Mouse (Mus musculus) intestine, postnatal 0 days (tissue): ENCODE results near the gene Crat. TPM values are rescaled to one million over a fixed set of nuclear protein-coding genes. Genes with fewer than 3 reads are reported as not detected.

Source experiments
- ATAC-seq: fragments of 200-750 bp; cut with Nextera tagmentation; 2 replicates; pipeline ENCODE4 v1.8.0; 2017; ENCODE audit warnings: mild to moderate bottlenecking, moderate TSS enrichment, moderate library complexity
- H3K27ac ChIP-seq: fragments of 300-500 bp; sonication (generic); 2 replicates; pipeline ENCODE4 v1.5.1; 2014; ENCODE audit warnings: mild to moderate bottlenecking, low read depth, low read length, moderate library complexity
- H3K27me3 ChIP-seq: fragments of 300-500 bp; sonication (generic); replicated peaks from 2 replicates; pipeline ENCODE4 v1.6.1; 2014; ENCODE audit warnings: low read length, mixed read lengths; ENCODE audit not compliant: control insufficient read depth, insufficient read depth
- H3K36me3 ChIP-seq: fragments of 300-500 bp; sonication (generic); 2 replicates; pipeline ENCODE4 v1.6.1; 2014; ENCODE audit warnings: mild to moderate bottlenecking, moderate library complexity; ENCODE audit not compliant: control insufficient read depth, insufficient read depth
- H3K4me1 ChIP-seq: fragments of 300-500 bp; sonication (generic); replicated peaks from 2 replicates; pipeline ENCODE4 v1.6.1; 2014; ENCODE audit warnings: antibody characterized with exemption, low read length, mixed read lengths; ENCODE audit not compliant: control insufficient read depth, insufficient read depth
- H3K4me2 ChIP-seq: fragments of 300-500 bp; sonication (generic); replicated peaks from 2 replicates; pipeline ENCODE4 v1.6.1; 2014; ENCODE audit warnings: low read depth, mild to moderate bottlenecking, moderate library complexity
- H3K4me3 ChIP-seq: fragments of 300-500 bp; sonication (generic); 2 replicates; pipeline ENCODE4 v1.5.1; 2014; ENCODE audit warnings: low read depth, low read length
- H3K9ac ChIP-seq: fragments of 300-500 bp; sonication (generic); 2 replicates; pipeline ENCODE4 v1.6.1; 2014; ENCODE audit warnings: mild to moderate bottlenecking, low read depth, low read length
- H3K9me3 ChIP-seq: fragments of 300-500 bp; sonication (generic); 2 replicates; pipeline ENCODE4 v1.6.1; 2016; ENCODE audit warnings: mixed run types; ENCODE audit not compliant: control insufficient read depth
- CTCF ChIP-seq: sonication (generic); IDR thresholded peaks from 2 replicates; pipeline ENCODE4 v1.5.1; 2016; ENCODE audit warnings: low read depth, mild to moderate bottlenecking, control low read depth, antibody characterized with exemption, moderate library complexity
- WGBS: fragments of 180-500 bp; shearing (Covaris S2); extraction: QIAGEN DNeasy Blood & Tissue Kit; methylation state at CpG from one replicate; pipeline ENCODE4 v1.1.7; 2014; 5-methylcytosine and 5-hydroxymethylcytosine counted together
- polyA plus RNA-seq: library from polyadenylated mRNA; unstranded; fragments of >200 nt; fragmentation: Nextera tagmentation; extraction: Ambion mirVana; gene quantifications from 2 replicates; pipeline ENCODE4 v1.2.1, GENCODE M21; 2015

Gene Crat
- polyA plus RNA-seq, 1 experiment from 2014 or later: 46.1 TPM

DNA sequence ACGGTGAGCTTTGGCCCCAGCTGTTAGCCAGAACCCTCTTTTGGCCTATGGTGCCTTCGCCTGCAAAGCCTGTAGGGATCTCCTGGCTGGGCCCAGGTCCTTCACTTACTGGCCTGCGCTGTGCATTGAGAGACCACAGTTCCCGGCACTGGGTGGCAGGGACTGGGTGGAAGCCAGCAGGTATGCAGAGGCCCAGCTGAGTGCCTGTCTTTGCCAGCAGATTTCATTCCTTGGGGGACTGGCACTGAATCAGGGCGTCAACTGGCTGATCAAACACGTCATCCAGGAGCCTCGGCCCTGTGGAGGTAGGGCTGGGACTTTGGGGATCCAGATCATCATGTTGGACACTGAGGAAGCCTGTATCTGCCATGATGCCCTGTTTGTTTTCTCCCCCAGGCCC, 19.9 kb downstream of the Crat start:
- H3K4me1 ChIP-seq: 0 out of 2 replicates have a peak, but pooled peaks cover 8% of the 10 kb centered on the region
- 90% methylated on average over 7 of the region's 7 CpGs for WGBS
- H3K36me3 ChIP-seq: peaks cover 51% of the 10 kb centered on the region
- 0 out of 2 replicates have a peak overlapping the region, but pooled peaks have one; percentile 29 for H3K27ac ChIP-seq
- no peaks in the 10 kb centered on the region for H3K9me3 ChIP-seq
- TF ChIP-seq CTCF: no peak
- 0 out of 2 replicates have a peak overlapping the region, but pooled peaks have one; percentile 2 for H3K4me2 ChIP-seq
- no peaks in the 10 kb centered on the region for H3K27me3 ChIP-seq
- ATAC-seq: no peak
- no peak overlapping the region for H3K4me3 ChIP-seq
- H3K9ac ChIP-seq: 0 out of 2 replicates have a peak overlapping the region, but pooled peaks have one; percentile 1

DNA sequence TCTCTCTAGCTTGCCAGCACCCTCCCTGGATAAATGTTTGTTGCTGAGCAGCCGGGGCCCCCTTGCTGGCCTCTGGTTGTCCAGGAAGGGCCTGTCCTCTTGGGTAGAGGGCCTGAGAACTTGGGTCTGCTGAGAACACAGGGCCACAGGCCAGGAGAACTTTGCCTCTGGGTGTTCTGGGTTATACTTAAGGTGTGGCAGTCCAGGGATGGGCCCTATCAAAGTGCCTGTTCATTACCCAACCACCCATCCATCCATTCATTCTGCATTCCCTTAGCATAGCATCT, 22.3 kb downstream of the Crat start:
- peaks cover 29% of the 10 kb centered on the region for H3K36me3 ChIP-seq
- no peak for TF ChIP-seq CTCF
- H3K9ac ChIP-seq: peak overlapping the region; percentile 65
- H3K4me1 ChIP-seq: 0 out of 2 replicates have a peak, but pooled peaks cover 8% of the 10 kb centered on the region
- H3K9me3 ChIP-seq: no peaks in the 10 kb centered on the region
- peak; percentile 12 for ATAC-seq
- peak overlapping the region; percentile 67 for H3K4me3 ChIP-seq
- peak overlapping the region; percentile 79 for H3K4me2 ChIP-seq
- WGBS: 16% methylated on average over 1 of the region's 1 CpGs
- no peaks in the 10 kb centered on the region for H3K27me3 ChIP-seq
- peak overlapping the region; percentile 90 for H3K27ac ChIP-seq

DNA sequence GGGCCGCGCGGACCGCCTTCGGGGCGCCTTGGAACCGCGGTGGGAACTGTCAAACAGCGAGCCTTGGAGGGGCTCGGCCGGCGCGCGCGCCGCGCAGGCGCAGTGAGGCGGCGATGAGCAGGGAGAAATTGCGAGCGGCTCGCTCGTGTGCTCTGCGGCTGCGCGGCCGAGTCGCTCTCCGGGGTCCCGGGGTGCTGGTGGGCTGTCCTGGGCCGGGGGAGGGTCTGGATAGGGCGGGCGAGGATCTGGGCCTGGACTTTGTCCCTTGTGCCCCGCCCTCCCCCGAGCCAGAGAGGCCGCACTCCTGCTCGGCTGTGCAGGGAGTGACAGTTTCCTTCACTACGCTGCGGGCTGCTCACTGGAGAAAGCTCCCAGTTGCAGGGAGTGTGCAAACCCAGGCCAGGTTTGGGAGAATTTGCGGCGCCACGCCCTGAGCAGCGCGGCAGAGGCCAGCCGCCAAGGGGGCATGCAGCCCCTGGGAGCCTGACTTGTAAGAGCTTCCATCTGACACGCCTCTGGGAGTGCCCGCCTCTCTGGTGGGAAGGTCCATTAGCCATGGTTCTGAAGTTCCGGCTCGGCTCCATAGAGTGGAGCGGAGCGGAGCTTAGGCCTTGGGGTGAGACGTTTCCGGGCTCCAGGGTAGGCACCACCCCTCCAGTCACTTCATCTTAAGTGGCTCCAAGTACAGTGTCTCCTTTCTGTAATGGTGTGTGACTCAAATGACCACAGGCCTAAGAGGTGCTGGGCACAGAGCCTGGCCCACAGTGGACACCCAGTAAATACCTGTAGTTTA, 22.8 kb downstream of the Crat start:
- no peaks in the 10 kb centered on the region for H3K27me3 ChIP-seq
- peak overlapping the region; percentile 67 for H3K4me3 ChIP-seq
- ATAC-seq: peak; percentile 70
- under 1% methylated on average over 54 of the region's 54 CpGs for WGBS
- H3K9ac ChIP-seq: peak overlapping the region; percentile 65
- H3K27ac ChIP-seq: peak overlapping the region; percentile 90
- peaks cover 23% of the 10 kb centered on the region for H3K36me3 ChIP-seq
- H3K9me3 ChIP-seq: no peaks in the 10 kb centered on the region
- no peak for TF ChIP-seq CTCF
- peak overlapping the region; percentile 79 for H3K4me2 ChIP-seq
- H3K4me1 ChIP-seq: 0 out of 2 replicates have a peak, but pooled peaks cover 8% of the 10 kb centered on the region

DNA sequence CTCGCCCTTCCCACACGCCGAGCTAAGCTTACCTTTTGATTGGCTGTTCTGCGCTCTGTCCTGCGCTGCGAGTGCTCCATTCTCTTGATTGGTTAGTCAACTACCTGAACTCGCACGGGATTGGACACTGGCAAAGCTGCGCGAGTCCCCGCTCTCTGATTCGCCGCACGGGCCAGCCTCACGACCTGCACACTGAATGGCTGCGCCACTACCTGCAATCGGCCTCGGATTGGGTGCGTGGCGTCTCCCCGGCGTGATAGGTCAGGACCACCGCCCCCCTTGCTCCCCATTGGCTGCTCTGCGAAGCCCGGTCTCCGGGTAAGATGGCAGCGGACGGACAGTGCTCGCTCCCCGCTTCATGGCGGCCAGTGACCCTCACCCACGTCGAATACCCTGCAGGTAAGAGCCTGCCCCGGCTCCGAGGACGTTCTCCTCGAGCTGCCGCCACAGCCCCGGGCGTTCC, 23.5 kb downstream of the Crat start, which contains the start of gene Dolpp1:
Dolpp1 (plus strand) TSS at position 141 of the 463 bp plus-strand sequence.
- Histone ChIP-seq H3K4me2 (peak within 1 kb of the TSS; percentile 79), H3K4me3 (peak within 1 kb of the TSS; percentile 67), H3K9ac (peak within 1 kb of the TSS; percentile 65), H3K4me1 (0 out of 2 replicates have a peak, but pooled peaks cover 8% of the 10 kb centered on the region), H3K27me3 (no peaks in the 10 kb centered on the region), H3K9me3 (no peaks in the 10 kb centered on the region), H3K27ac (peak within 1 kb of the TSS; percentile 90), H3K36me3 (peaks cover 17% of the 10 kb centered on the region)
- peak; percentile 95 for ATAC-seq
- no peak for TF ChIP-seq CTCF
- WGBS: under 1% methylated on average over 40 of the region's 40 CpGs

DNA sequence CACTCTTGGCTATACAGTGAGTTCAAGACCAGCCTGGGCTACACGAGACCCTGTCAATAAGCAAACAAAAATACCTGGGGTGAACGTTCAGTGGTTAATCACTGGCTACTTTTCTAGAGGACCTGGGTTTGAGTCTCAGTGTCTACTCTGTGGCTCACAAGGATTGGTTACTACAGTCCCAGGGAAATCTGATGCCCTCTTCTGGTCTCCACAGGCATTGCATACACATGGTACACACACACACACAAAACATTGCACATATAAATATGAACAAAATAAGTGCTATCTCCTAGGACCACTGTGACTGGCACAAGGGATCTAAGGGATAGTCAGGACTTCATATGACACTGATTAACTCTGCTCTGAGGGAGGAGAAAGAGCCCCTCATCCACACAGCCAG, 26.6 kb downstream of the Crat start:
- H3K27ac ChIP-seq: no peak overlapping the region
- H3K36me3 ChIP-seq: peaks cover 18% of the 10 kb centered on the region; the same call in 1 of the 2 replicates
- no peaks in the 10 kb centered on the region for H3K9me3 ChIP-seq
- H3K27me3 ChIP-seq: no peaks in the 10 kb centered on the region
- no peak overlapping the region for H3K4me3 ChIP-seq
- 91% methylated on average over 2 of the region's 2 CpGs for WGBS
- H3K9ac ChIP-seq: no peak overlapping the region
- 0 out of 2 replicates have a peak, but pooled peaks cover 4% of the 10 kb centered on the region for H3K4me1 ChIP-seq
- ATAC-seq: no peak
- peak; percentile 28; the same call in 1 of the 2 replicates for TF ChIP-seq CTCF
- H3K4me2 ChIP-seq: no peak overlapping the region

DNA sequence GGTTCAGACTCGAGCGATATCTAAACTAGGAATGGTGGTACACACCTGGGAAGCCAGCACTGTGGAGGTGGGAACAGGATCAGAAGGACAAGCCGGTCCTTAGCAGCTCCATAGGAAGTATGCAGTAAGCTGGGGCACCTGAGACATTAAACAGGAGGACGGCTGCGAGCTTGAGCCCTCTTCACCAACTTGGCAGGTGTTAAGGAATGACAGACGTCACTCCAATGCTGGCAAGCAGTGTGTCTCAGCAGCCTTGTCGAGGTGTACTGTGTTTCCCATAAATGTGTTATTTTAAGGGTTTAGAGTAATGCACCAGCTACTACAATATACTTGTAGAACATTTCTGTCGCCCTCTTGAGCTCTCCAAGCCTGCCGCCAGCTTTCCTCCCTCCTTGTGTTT, 28.7 kb downstream of the Crat start:
- no peak for TF ChIP-seq CTCF
- Histone ChIP-seq H3K9ac (no peak overlapping the region), H3K36me3 (peaks cover 39% of the 10 kb centered on the region), H3K4me1 (no peaks in the 10 kb centered on the region), H3K9me3 (no peaks in the 10 kb centered on the region), H3K27me3 (no peaks in the 10 kb centered on the region), H3K4me2 (no peak overlapping the region), H3K4me3 (no peak overlapping the region), H3K27ac (no peak overlapping the region)
- WGBS: 85% methylated on average over 9 of the region's 9 CpGs
- ATAC-seq: no peak
